Comparison of ENCODE assay signal across 8 mouse cellular contexts in the genomic region with DNA sequence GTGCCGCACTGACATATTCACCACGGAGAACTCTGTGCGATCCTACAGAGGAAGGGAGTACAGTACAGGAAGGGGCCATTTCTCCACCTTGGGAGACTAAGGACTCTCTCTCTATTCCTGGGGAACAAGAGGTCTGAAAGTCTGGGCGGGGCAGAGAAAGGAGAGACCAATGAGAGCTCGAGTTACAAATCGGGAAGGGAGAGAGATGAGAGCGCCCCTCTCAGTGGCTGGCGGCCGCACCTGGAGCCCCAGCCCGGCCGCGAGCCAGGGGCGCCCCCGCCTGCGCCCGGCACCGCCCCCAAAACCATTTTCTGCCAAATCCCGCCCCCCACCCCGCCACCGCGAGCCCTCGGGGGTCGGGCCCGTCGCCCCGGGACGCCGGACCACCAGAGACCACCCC. TPM values are rescaled to one million over a fixed set of nuclear protein-coding genes. Genes with fewer than 3 reads are reported as not detected.
A peak's percentile ranks its signal among the peaks of the same experiment; 100 is the strongest.
DNase-seq lines count a peak whose midpoint lies in the region; ATAC-seq and TF ChIP-seq lines count a peak whose summit lies in the region.

No protein-coding gene starts in this region.

- peak; percentile 93 for DNase-seq in Muller cell, postnatal 12 days (ENCODE audit: inconsistent ontology term)
- peak; percentile 94 for DNase-seq in cerebellum, adult 8-10 months
- peak; percentile 93 for DNase-seq in forelimb bud, embryonic 11.5 days (ENCODE audit: low read depth, low spot score)
- DNase-seq in layer of hippocampus, adult 8-10 months (ENCODE audit: low spot score in 2 of 2) = peak; percentile 82 to 92
- peak; percentile 93 for DNase-seq in lung, embryonic 14.5 days
- DNase-seq in ovary, postnatal 14 days (ENCODE audit: low spot score) = peak; percentile 91
- peak; percentile 81 to 89 for DNase-seq in thymus, postnatal 10 days (ENCODE audit: low spot score in 2 of 2)

- ATAC-seq in hematopoietic stem cell, adult 5-6 weeks (replicated peaks in 1 of 2; ENCODE audit: insufficient read depth in 1 of 2, low FRiP score in 2 of 2, low TSS enrichment in 1 of 2, low read depth in 1 of 2, poor library complexity in 2 of 2, severe bottlenecking in 2 of 2) = peak; percentile 74 to 78
- ATAC-seq in lung, embryonic 14.5 days (ENCODE audit: insufficient read depth) = peak; percentile 78

- peak overlapping the region; percentile 98 for H3K4me3 ChIP-seq in lung, embryonic 14.5 days (ENCODE audit: low read depth, low read length)

- H3K4me1 ChIP-seq in lung, embryonic 14.5 days (ENCODE audit: insufficient read depth) = no peaks in the 10 kb centered on the region

- TF ChIP-seq CTCF in lung, embryonic 14.5 days (IDR thresholded peaks at IDR 0.05; ENCODE audit: low read depth) = no peak

- H3K27ac ChIP-seq in lung, embryonic 14.5 days (ENCODE audit: low read depth) = peak overlapping the region; percentile 97

- peak overlapping the region; percentile 95 for H3K9ac ChIP-seq in lung, embryonic 14.5 days

- H3K36me3 ChIP-seq in lung, embryonic 14.5 days (ENCODE audit: insufficient read depth) = peaks cover 43% of the 10 kb centered on the region

- H3K27me3 ChIP-seq in lung, embryonic 14.5 days (ENCODE audit: insufficient read depth, low read length) = no peaks in the 10 kb centered on the region

- 1% methylated on average over 28 of the region's 28 CpGs for WGBS in lung, embryonic 14.5 days

- H3K9me3 ChIP-seq in lung, embryonic 14.5 days (ENCODE audit: low read depth, low read length) = no peaks in the 10 kb centered on the region

- peak overlapping the region; percentile 73 for H3K4me2 ChIP-seq in lung, embryonic 14.5 days

RNA-seq across cellular contexts. Expression of gene Brwd1, which starts 1.0 kb away (rescaled TPM):
- total RNA-seq in hematopoietic stem cell, adult 5-6 weeks (2017) = 79.4 and 83.5 TPM in 2 replicates
- 100 to 1,000 TPM; 128 to 157 (median 145) TPM for total RNA-seq in layer of hippocampus, adult 8-10 months (2022)
- 107 and 109 TPM in 2 replicates for polyA plus RNA-seq in lung, embryonic 14.5 days (2014; fragmentation: Nextera tagmentation; extraction: Ambion mirVana)

RNA-seq across cellular contexts. Expression of gene Hmgn1, which starts 46.2 kb away (rescaled TPM):
- total RNA-seq in hematopoietic stem cell, adult 5-6 weeks (2017) = 351 and 391 TPM in 2 replicates
- total RNA-seq in layer of hippocampus, adult 8-10 months (2022) = 10 to 100 TPM; 57.8 to 81.9 (median 67.6) TPM
- polyA plus RNA-seq in lung, embryonic 14.5 days (2014; fragmentation: Nextera tagmentation; extraction: Ambion mirVana) = 746 and 786 TPM in 2 replicates

Comparison
In these comparisons a context has a peak if more than half of its experiments do, and no peak if none do; other contexts are left out.
1. Peak in every context shown above with its lines: DNase-seq, ATAC-seq, H3K4me3 ChIP-seq and H3K27ac ChIP-seq.